Mouse (Mus musculus): ENCODE results near the gene Mak. TPM values are rescaled to one million over a fixed set of nuclear protein-coding genes. Genes with fewer than 3 reads are reported as not detected.

The Mak gene
- total and polyA plus RNA-seq, 2 experiments from 2014 or later, result 0.05 TPM; not detected in 1

DNA sequence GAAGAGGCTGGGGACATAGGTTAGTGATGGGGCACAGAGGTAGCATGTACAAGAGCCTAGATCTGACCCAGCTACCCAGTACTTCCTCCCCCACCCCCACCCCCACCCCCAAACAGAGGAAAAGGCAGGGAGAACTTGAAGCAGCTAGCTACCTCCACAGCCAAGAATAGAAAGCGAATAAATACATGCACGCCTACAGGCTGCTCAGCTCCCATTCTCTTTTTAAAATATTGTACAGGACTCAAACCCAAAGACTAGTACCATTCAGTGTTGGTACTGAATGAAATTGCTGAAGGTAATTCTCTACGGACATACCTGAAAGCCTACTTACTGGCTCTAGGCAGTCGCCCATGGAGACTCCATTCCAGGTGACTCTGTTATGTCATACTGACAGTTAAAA is 37.0 kb downstream of the Mak start:
- ATAC-seq (ENCODE audit: insufficient read depth, low read depth) (no peak), DNase-seq (ENCODE audit: low spot score) (no peak)
- Histone ChIP-seq H3K9me3 (replicated peaks; ENCODE audit: control insufficient read depth, low read length) (no peaks in the 10 kb centered on the region), H3K4me2 (ENCODE audit: low read depth, low read length) (no peak overlapping the region), H3K4me3 (ENCODE audit: low read depth, low read length) (no peak overlapping the region), H3K27ac (ENCODE audit: low read depth) (no peak overlapping the region), H3K36me3 (replicated peaks; ENCODE audit: control insufficient read depth, insufficient read depth, low read length) (no peaks in the 10 kb centered on the region), H3K27me3 (ENCODE audit: control insufficient read depth, insufficient read depth, low read length) (no peaks in the 10 kb centered on the region), H3K4me1 (ENCODE audit: control insufficient read depth, insufficient read depth) (no peaks in the 10 kb centered on the region), H3K9ac (replicated peaks; ENCODE audit: low read depth, low read length) (no peak overlapping the region)
- WGBS, result 83% methylated on average over 4 of the region's 4 CpGs
- TF ChIP-seq EP300 (IDR thresholded peaks at IDR 0.05; ENCODE audit: low read depth) (no peak), CTCF (IDR thresholded peaks at IDR 0.05; ENCODE audit: low read depth) (no peak)

DNA sequence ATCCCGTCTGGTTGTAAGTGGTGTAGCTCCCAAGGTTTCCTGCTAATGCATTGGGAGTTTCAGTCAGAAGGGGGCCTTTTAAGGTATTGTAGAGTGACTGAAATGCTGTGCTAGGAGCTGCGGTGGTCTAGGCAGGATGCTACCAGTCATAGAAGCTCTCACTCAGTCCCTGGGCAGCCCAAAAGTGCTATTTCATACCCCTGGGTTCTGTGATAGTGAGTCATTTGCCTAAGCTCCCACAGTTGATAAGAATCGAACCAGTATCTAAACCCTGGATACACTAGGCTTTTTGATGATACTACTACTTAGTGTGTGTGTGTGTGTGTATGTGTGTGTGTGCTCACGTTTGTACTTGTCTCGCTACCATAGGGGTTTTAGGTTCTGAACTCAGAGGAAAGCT is 49.4 kb downstream of the Mak start:
- 64% methylated on average over 5 of the region's 5 CpGs for WGBS
- ATAC-seq (ENCODE audit: insufficient read depth, low read depth), result no peak
- H3K27me3 ChIP-seq (ENCODE audit: control insufficient read depth, insufficient read depth, low read length), result no peaks in the 10 kb centered on the region
- H3K36me3 ChIP-seq (replicated peaks; ENCODE audit: control insufficient read depth, insufficient read depth, low read length), result no peaks in the 10 kb centered on the region
- DNase-seq (ENCODE audit: low spot score), result no peak
- no peaks in the 10 kb centered on the region for H3K4me1 ChIP-seq (ENCODE audit: control insufficient read depth, insufficient read depth)
- no peak overlapping the region for H3K4me3 ChIP-seq (ENCODE audit: low read depth, low read length)
- no peak for TF ChIP-seq CTCF (IDR thresholded peaks at IDR 0.05; ENCODE audit: low read depth)
- TF ChIP-seq EP300 (IDR thresholded peaks at IDR 0.05; ENCODE audit: low read depth), result no peak
- H3K27ac ChIP-seq (ENCODE audit: low read depth), result no peak overlapping the region
- H3K9me3 ChIP-seq (replicated peaks; ENCODE audit: control insufficient read depth, low read length), result no peaks in the 10 kb centered on the region
- H3K9ac ChIP-seq (replicated peaks; ENCODE audit: low read depth, low read length), result no peak overlapping the region
- no peak overlapping the region for H3K4me2 ChIP-seq (ENCODE audit: low read depth, low read length)

DNA sequence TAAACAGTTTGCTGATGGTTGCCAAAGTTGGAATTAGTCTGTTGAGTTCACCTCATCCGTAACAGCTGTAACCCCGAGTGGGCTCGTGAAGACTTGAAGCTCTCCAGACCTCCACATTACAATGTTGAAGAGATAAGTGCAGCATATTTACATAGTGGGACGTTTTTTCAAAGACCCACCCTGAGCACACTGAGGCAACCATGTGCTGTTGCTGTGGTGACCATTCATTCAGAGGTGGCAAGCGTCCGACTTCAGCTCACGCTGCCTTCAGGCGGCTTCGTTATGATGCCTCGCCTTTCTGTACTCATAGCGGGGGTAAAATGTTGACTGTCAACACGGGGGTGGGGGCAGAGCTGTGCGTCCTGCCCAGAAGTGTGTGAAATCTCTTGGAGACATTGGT is 57.4 kb downstream of the Mak start:
- Histone ChIP-seq H3K9ac (replicated peaks; ENCODE audit: low read depth, low read length) (no peak overlapping the region), H3K36me3 (replicated peaks; ENCODE audit: control insufficient read depth, insufficient read depth, low read length) (peaks cover 56% of the 10 kb centered on the region), H3K4me1 (ENCODE audit: control insufficient read depth, insufficient read depth) (peaks cover 6% of the 10 kb centered on the region; the same call in 1 of the 2 replicates), H3K4me2 (ENCODE audit: low read depth, low read length) (no peak overlapping the region), H3K4me3 (ENCODE audit: low read depth, low read length) (no peak overlapping the region), H3K9me3 (replicated peaks; ENCODE audit: control insufficient read depth, low read length) (no peaks in the 10 kb centered on the region), H3K27me3 (ENCODE audit: control insufficient read depth, insufficient read depth, low read length) (no peaks in the 10 kb centered on the region), H3K27ac (ENCODE audit: low read depth) (no peak overlapping the region)
- 62% methylated on average over 13 of the region's 13 CpGs for whole genome bisulfite sequencing
- TF ChIP-seq CTCF (IDR thresholded peaks at IDR 0.05; ENCODE audit: low read depth) (no peak), EP300 (IDR thresholded peaks at IDR 0.05; ENCODE audit: low read depth) (no peak)
- ATAC-seq (ENCODE audit: insufficient read depth, low read depth) (no peak), DNase-seq (ENCODE audit: low spot score) (no peak)

DNA sequence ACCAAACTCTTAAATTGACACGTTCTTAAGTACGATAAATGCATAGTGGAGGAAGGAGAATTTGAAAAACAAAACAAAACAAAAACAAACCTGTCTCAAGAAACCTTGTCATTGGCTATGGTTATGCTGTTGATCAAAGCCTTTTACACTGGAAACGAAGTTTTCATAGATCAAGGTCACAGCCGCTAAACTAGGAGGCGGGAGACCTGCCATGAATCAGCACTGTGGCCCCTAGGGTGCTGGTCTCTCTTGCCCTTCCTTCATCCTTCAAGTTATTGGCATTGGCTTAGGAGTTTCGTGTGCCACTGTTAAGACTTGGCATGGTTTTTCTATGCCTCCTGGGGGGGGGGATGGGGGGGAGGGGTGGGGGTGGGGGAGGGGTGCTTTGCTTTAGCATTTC is 57.9 kb downstream of the Mak start:
- Histone ChIP-seq H3K4me2 (ENCODE audit: low read depth, low read length) (no peak overlapping the region), H3K4me1 (ENCODE audit: control insufficient read depth, insufficient read depth) (peaks cover 8% of the 10 kb centered on the region; the same call in 1 of the 2 replicates), H3K9me3 (replicated peaks; ENCODE audit: control insufficient read depth, low read length) (no peaks in the 10 kb centered on the region), H3K27me3 (ENCODE audit: control insufficient read depth, insufficient read depth, low read length) (no peaks in the 10 kb centered on the region), H3K27ac (ENCODE audit: low read depth) (no peak overlapping the region), H3K4me3 (ENCODE audit: low read depth, low read length) (no peak overlapping the region), H3K9ac (replicated peaks; ENCODE audit: low read depth, low read length) (no peak overlapping the region), H3K36me3 (replicated peaks; ENCODE audit: control insufficient read depth, insufficient read depth, low read length) (peaks cover 56% of the 10 kb centered on the region)
- DNase-seq (ENCODE audit: low spot score), result no peak
- ATAC-seq (ENCODE audit: insufficient read depth, low read depth), result no peak
- 83% methylated on average over 6 of the region's 6 CpGs for whole genome bisulfite sequencing
- TF ChIP-seq CTCF (IDR thresholded peaks at IDR 0.05; ENCODE audit: low read depth) (no peak), EP300 (IDR thresholded peaks at IDR 0.05; ENCODE audit: low read depth) (no peak)

DNA sequence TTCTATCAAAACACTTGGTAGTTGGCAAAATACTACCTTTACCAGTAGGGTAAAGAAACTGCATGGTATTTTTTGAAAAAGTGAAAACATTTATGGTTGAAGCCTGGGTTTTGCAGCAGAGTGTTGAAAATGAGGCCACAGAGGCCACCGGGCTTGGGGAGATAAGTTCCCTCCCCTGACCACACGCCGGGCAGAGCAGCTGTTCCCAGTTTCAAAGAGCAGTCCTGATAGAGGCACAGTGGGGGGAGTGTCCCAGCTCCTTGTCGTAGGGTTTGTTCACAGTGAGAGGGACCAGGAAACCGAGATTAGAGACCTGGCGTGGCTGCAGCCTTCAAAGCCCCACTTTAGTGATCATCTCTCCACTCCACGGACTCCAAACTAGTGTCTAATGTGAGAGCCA is 59.0 kb downstream of the Mak start:
- DNase-seq (ENCODE audit: low spot score) (no peak), ATAC-seq (ENCODE audit: insufficient read depth, low read depth) (no peak)
- H3K9ac ChIP-seq (replicated peaks; ENCODE audit: low read depth, low read length), result no peak overlapping the region; the same call in 1 of the 2 replicates
- no peak overlapping the region for H3K4me2 ChIP-seq (ENCODE audit: low read depth, low read length)
- H3K4me3 ChIP-seq (ENCODE audit: low read depth, low read length), result no peak overlapping the region
- no peaks in the 10 kb centered on the region for H3K27me3 ChIP-seq (ENCODE audit: control insufficient read depth, insufficient read depth, low read length)
- no peak overlapping the region for H3K27ac ChIP-seq (ENCODE audit: low read depth)
- no peaks in the 10 kb centered on the region for H3K9me3 ChIP-seq (replicated peaks; ENCODE audit: control insufficient read depth, low read length)
- H3K36me3 ChIP-seq (replicated peaks; ENCODE audit: control insufficient read depth, insufficient read depth, low read length), result peaks cover 56% of the 10 kb centered on the region
- TF ChIP-seq CTCF (IDR thresholded peaks at IDR 0.05; ENCODE audit: low read depth), result no peak
- TF ChIP-seq EP300 (IDR thresholded peaks at IDR 0.05; ENCODE audit: low read depth), result no peak
- 34% methylated on average over 7 of the region's 7 CpGs for WGBS
- peaks cover 8% of the 10 kb centered on the region; the same call in 1 of the 2 replicates for H3K4me1 ChIP-seq (ENCODE audit: control insufficient read depth, insufficient read depth)

All from heart, postnatal 0 days (tissue).